Mouse (Mus musculus) cerebral cortex, adult 2 months (tissue): ENCODE results near the gene Gm26965.

Source experiments
- WGBS: fragments of 180-500 bp; shearing (Covaris S2); methylation state at CpG from one replicate; pipeline ENCODE4 v1.1.7; 2018; 5-methylcytosine and 5-hydroxymethylcytosine counted together

Gene Gm26965

DNA sequence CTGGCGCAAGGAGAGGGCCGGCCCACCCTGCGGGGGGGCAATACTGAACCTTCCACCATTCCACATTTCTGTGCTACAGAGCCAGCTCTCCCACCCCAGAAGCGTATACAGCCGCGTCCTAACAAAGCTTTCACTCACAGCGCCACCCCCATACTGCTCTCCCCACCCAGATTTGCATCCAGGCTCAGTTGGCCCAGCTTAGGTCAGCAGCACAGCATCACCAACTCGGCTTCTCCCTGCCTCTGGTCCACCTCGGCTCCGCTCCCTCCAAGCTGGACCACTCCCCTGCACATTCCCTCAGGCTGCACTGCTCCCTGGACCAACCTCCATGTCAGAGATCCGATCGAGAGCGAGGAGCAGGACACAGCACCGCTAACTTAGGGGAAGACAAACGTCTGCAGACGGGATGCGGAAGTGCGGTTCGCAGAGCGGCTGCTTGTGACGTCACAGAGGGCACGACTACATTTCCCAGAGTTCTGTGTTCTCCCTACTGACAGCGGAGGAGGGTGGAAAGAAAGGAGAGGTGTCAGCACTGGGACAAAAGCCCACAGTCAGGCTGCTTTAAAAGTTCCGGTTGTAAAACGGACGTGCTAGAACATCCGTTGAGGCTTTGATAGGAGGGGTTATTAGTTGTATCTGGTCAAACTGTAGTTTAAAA, at the start of gene Gm26965, which contains the start of gene Zfp87:
Gene Gm26965, minus strand, starts transcription at position 399 of the 658 bp plus-strand sequence.
Gene Zfp87, minus strand, starts transcription at position 425 of the 658 bp plus-strand sequence.
- under 1% methylated on average over 27 of the region's 27 CpGs for WGBS

- WGBS, result 79% methylated on average over 5 of the region's 5 CpGs
These were observed 46.7 kb upstream of the Gm26965 start for GRCm38 (mm10) chr13:67572591-67573189.

DNA sequence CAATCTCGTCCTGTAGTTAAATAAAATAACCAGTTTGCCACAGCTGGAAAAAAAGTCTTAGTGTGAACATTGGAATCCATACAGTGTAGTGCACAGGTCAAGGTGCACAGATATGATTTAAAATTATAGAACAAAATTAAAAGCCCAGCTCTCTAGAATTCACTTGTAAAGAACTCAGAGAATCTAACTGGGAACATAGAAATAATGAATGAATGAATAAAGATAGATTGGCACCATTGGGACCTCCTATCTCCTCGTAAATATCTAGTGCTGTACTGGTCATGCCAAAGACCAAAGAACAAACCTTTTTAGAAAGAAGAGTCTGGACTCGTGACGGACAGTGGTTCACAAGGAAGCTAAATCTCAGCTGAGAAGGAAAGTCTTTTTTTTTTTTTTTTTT, 27.8 kb upstream of the Gm26965 start, which contains the start of gene Zfp748:
Gene Zfp748, minus strand, starts transcription at position 101 of the 400 bp plus-strand sequence.
- 75% methylated on average over 4 of the region's 4 CpGs for WGBS

GRCm38 (mm10) chr13:67552505-67553346, 26.8 kb upstream of the Gm26965 start:
- under 1% methylated on average over 44 of the region's 44 CpGs for WGBS

GRCm38 (mm10) chr13:67545941-67546340, 20.0 kb upstream of the Gm26965 start:
- 81% methylated on average over 1 of the region's 1 CpGs for WGBS

DNA sequence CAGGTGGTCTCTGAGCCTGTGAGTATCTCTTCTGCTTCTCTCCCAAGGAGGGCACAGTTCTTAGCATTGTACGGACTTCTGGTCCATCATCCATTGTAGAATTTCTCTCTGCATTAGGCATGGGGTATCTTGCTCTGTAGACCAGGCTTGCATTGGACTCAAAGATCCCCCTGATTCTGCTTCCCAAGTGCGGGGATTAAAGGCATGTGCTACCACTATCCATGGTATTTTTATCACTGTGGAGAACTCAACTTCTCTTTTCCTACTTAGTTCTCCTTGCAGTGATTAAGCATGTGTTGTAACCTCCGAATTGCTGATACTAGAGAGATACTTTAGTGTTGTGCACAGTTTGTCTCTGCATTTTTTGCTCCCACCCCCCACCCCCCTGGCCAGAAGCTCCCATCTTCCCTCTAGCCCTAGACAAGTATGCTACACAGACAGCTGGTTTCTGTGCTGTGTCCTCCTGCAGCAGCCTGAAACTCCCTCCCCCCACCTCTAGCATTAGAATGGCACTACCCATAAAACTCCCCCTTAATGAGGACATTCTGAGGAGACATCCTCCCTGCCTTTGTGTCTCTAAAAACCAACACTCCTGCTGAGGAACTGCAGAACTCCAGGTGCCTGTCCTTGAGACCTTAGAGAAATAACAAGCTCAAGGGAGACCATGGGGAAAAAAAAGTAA, 1.2 kb upstream of the Gm26965 start:
- WGBS, result 77% methylated on average over 3 of the region's 3 CpGs

- 65% methylated on average over 1 of the region's 1 CpGs for WGBS
These were observed 25.0 kb downstream of the Gm26965 start for GRCm38 (mm10) chr13:67500908-67501307.

DNA sequence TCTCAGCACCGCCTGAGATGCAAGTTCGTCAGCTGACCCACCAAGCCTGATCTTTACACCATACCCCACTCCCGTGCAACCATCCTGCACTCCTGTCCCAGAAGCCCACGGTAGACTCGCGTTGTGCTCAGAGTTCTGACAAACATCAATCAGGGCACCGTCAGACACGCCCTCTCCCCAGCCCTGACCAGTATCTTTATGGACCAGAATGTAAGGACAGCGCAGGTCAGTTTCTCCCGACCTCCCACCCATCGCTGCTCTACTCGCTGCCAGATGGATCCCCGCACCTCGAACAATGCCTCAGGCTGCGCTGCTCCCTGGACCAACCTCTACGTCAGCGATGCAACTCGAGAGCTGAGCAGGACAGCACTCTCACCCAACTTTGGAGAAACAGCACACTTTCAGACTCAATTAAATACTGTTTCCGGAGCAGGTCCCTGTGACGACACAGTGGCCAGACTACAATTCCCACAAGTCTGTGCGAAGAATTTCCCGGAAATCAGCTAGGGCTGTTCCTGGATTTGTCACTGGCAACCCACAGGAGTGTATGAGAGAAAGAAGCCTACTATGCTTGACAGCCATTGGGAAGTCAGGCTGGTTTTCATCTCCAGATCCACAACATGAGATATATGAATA, 25.7 kb downstream of the Gm26965 start, which contains the start of gene Zfp58:
Gene Zfp58, minus strand, starts transcription at position 472 of the 636 bp plus-strand sequence.
- under 1% methylated on average over 22 of the region's 22 CpGs for WGBS

- WGBS, result 98% methylated on average over 1 of the region's 1 CpGs
These were observed 30.3 kb downstream of the Gm26965 start for GRCm38 (mm10) chr13:67495631-67496030.

DNA sequence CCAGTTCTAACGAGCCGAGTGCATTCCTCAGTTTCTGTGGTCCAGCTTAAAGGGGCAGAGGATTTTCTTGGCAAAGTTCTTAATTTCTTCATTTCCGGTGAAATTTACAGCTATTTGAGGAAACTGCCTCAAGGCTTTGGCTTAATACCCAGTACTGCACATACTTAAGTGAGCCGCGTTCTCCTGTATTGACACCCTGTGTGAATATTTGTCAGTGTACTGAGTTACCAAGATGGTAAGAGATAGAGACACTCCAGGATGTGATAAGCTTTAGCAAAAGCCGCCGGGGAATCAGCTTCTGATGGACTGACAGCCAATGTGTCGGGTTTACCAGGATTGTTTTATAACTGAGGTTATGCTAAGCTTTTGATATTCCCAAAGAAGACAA, 41.5 kb downstream of the Gm26965 start:
- WGBS, result 20% methylated on average over 8 of the region's 8 CpGs

DNA sequence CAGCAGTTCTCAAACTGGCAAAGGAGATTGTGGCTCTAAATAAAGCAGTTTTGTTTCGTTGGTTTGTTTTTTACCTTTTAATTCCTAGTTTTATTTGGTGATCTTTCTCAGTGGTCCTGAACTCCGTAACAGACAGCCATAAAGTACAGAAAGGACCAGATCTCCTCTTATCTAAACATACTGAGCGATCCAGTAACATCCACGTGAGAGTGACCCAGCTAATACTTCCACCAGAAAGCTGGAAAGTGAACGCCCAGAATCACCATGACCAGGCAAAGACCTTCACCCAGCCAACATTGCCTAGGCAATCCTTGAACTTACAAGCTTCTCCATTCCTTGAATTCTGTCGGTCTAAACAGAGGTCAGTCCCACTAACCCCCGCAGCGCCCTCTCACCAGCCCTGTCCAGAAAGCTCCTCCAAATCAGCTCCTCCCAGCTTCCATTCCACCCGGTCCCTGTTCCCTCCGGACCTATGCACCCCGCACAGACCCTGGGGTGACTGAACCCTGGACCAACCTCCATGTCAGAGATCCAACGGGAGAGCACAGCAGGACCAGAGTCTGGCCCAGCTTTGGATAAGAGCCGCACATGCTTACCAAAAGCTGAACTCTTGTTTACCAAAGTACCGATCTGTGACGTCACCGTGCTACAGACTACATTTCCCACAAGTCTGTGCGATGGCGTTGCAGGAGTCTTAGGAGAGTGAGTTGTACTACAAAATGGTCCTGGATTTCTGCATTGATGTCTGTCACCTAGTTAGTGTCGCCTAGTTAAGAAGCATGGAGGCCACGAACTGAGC, 42.1 kb downstream of the Gm26965 start, which contains the start of gene Zfp874b:
Gene Zfp874b, minus strand, starts transcription at position 634 of the 799 bp plus-strand sequence.
- WGBS, result under 1% methylated on average over 20 of the region's 20 CpGs

DNA sequence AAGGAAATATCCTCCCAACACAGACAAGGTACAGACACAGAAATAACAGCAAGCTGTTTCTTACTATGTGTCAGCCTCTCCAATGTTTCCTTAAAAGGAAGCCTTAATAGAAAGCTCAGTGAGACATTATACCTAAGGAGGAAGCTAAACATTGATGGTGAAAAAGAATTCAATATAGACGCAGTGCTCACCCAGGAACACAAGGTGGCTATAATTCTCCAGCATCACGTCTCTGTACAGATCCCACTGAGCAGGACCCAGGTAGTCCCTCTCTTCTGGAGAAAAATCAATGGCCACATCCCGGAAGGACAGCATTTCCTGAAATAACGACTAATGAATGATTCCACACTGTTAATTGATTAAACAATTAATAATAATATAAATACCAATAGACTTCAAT, 44.4 kb downstream of the Gm26965 start:
- 60% methylated on average over 4 of the region's 4 CpGs for WGBS

DNA sequence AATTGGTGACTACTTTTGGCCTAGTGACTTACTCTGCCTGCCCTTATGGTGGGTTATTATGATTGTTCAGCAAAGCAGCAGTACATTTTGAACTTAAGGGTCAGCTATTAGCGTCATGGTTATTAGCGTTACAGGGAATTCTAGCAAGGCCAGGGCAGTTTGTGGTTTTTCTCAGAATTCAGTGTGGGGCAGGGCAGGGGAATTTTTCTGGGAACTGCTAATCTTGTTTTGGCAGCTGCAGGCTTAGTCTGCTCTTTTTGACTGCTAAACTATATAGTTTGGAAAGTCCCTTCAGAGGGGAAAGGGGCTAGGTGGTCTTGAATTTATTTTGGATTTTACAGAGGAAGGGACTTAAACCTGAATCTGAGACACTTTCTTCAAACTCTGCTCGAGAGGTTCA, 56.7 kb downstream of the Gm26965 start:
- WGBS, result 90% methylated on average over 3 of the region's 3 CpGs

GRCm38 (mm10) chr13:67463506-67464185, 62.3 kb downstream of the Gm26965 start:
- 89% methylated on average over 3 of the region's 5 CpGs for WGBS

- 5% methylated on average over 3 of the region's 3 CpGs for WGBS
These were observed 74.0 kb downstream of the Gm26965 start for GRCm38 (mm10) chr13:67452021-67452309.

DNA sequence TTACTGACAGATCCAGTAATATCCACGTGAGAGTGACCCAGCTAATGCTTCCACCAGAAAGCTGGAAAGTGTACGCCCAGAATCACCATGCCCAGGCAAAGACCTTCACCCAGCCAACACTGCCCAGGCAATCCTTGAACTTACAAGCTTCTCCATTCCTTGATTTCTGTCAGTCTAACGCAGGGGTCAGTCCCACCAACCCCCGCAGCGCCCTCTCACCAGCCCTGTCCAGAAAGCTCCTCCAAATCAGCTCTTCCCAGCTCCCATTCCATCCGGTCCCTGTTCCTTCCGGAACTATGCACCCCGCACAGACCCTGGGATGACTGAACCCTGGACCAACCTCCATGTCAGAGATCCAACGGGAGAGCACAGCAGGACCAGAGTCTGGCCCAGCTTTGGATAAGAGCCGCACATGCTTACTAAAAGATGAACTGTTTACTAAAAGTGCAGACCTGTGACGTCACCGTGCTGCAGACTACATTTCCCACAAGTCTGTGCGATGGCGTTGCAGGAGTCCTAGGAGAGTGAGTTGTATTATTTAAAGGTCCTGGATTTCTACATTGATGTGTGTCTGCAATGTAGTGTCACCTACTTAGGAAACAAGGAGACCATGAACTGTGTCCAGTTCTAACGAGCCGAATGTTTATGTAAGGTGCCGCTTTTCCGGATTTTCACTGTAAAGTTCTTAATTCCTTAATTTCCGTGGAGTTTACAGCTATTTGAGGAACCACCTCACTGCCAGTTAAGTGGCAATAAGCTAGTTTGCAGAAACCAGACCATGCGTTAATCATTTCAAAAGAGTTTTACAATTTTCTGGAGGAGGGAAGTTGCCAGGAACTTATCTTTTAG, 74.6 kb downstream of the Gm26965 start, which contains the start of gene Zfp874a:
Gene Zfp874a, minus strand, starts transcription at position 453 of the 849 bp plus-strand sequence.
- WGBS, result 2% methylated on average over 20 of the region's 20 CpGs
